Mouse (Mus musculus) limb, embryonic 11.5 days (tissue): Measurements from ENCODE around the gene Dnah3. TPM values are rescaled to one million over a fixed set of nuclear protein-coding genes. Genes with fewer than 3 reads are reported as not detected.

ENCODE experiments used
- ATAC-seq: fragments of 200-750 bp; cut with Nextera tagmentation; 2 replicates; pipeline ENCODE4 v1.8.0; 2017; ENCODE audit warnings: low read depth; ENCODE audit not compliant: insufficient number of reproducible peaks, low FRiP score, low TSS enrichment
- DNase-seq: peaks from one replicate; pipeline ENCODE4 v3.0.0-alpha.2; 2015; ENCODE audit warnings: low spot score
- H3K27ac ChIP-seq: fragments of 300-500 bp; sonication (generic); replicated peaks from 2 replicates; pipeline ENCODE4 v1.5.1; 2014; ENCODE audit warnings: low read depth, mild to moderate bottlenecking, low read length
- H3K27me3 ChIP-seq: fragments of 300-500 bp; sonication (generic); 2 replicates; pipeline ENCODE4 v1.6.1; 2014; ENCODE audit warnings: mild to moderate bottlenecking, low read length, mixed read lengths; ENCODE audit not compliant: control insufficient read depth, insufficient read depth
- H3K36me3 ChIP-seq: fragments of 300-500 bp; sonication (generic); 2 replicates; pipeline ENCODE4 v1.6.1; 2014; ENCODE audit warnings: mild to moderate bottlenecking, low read length, moderate library complexity, mixed read lengths; ENCODE audit not compliant: control insufficient read depth, insufficient read depth
- H3K4me1 ChIP-seq: fragments of 300-500 bp; sonication (generic); 2 replicates; pipeline ENCODE4 v1.6.1; 2014; ENCODE audit warnings: low read length, mixed read lengths; ENCODE audit not compliant: control insufficient read depth, insufficient read depth
- H3K4me2 ChIP-seq: fragments of 300-500 bp; sonication (generic); 2 replicates; pipeline ENCODE4 v1.6.1; 2014; ENCODE audit warnings: low read depth, mild to moderate bottlenecking, moderate library complexity; ENCODE audit not compliant: severe bottlenecking
- H3K4me3 ChIP-seq: fragments of 300-500 bp; sonication (generic); 2 replicates; pipeline ENCODE4 v1.5.1; 2014; ENCODE audit warnings: low read depth, low read length
- H3K9ac ChIP-seq: fragments of 300-500 bp; sonication (generic); 2 replicates; pipeline ENCODE4 v1.6.1; 2014; ENCODE audit warnings: mild to moderate bottlenecking, low read length
- H3K9me3 ChIP-seq: fragments of 300-500 bp; sonication (generic); 2 replicates; pipeline ENCODE4 v1.6.1; 2016; ENCODE audit warnings: low read length; ENCODE audit not compliant: control insufficient read depth
- WGBS: fragments of 180-500 bp; shearing (Covaris S2); extraction: QIAGEN DNeasy Blood & Tissue Kit; methylation state at CpG from one replicate; pipeline ENCODE4 v1.1.7; 2014; 5-methylcytosine and 5-hydroxymethylcytosine counted together
- polyA plus RNA-seq: library from polyadenylated mRNA; unstranded; fragments of >200 nt; fragmentation: Nextera tagmentation; extraction: Ambion mirVana; gene quantifications from 2 replicates; pipeline ENCODE4 v1.2.1, GENCODE M21; 2014

Dnah3 gene
- polyA plus RNA-seq = not detected in 2 replicates

DNA sequence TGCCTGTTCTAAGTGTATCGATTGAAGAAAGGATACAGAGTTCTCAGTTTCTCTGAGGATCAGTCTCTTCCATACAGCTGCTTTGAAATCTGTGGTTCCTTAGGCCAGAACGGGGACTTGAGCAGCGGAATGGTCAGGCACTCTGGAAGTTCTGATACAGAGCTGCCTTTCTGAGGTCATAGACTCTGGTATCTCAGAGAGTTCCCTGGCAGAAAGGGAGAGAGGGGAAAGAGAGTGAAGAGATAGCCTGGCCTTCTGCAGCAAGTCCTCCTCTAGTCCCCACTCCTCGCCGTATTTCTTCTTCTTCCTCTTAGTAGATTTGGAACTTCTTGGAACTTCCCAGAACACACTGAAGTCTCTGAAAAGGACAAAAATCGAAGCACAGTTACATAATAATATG, at the start of gene Dnah3:
TSS of gene Dnah3 (minus strand) at position 101 of the 400 bp plus-strand sequence.
- ATAC-seq (no peak), DNase-seq (no peak)
- WGBS = 91% methylated on average over 6 of the region's 6 CpGs
- no peak within 1 kb of the TSS for H3K4me2 ChIP-seq
- no peak within 1 kb of the TSS for H3K4me3 ChIP-seq
- H3K9me3 ChIP-seq = no peaks in the 10 kb centered on the region
- no peak within 1 kb of the TSS for H3K9ac ChIP-seq
- no peaks in the 10 kb centered on the region for H3K27me3 ChIP-seq
- no peaks in the 10 kb centered on the region for H3K4me1 ChIP-seq
- no peaks in the 10 kb centered on the region for H3K36me3 ChIP-seq
- H3K27ac ChIP-seq = no peak within 1 kb of the TSS

DNA sequence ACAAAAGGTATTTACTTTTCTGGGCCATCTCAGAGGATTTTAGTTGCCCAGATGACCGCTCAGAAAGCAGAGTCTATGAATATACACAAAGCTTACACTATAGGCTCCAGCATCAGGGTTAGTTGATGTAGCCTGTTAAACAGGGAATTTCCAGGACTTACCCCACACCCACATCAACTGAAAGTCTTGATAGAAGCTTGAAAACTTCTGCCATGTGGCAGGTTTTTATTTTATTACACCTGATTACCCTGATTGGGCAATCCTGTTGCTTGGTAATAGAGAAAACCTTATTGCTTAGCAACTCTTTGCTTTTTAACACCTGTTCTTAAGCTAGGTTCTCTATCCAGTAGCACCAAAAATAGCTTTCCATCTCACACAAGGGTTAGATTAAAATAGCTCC, 47.7 kb upstream of the Dnah3 start:
- no peak overlapping the region for H3K9ac ChIP-seq
- no peaks in the 10 kb centered on the region for H3K4me1 ChIP-seq
- no peak for DNase-seq
- no peaks in the 10 kb centered on the region for H3K36me3 ChIP-seq
- H3K4me2 ChIP-seq = no peak overlapping the region
- WGBS = 91% methylated on average over 1 of the region's 1 CpGs
- H3K4me3 ChIP-seq = no peak overlapping the region
- H3K27ac ChIP-seq = no peak overlapping the region
- H3K27me3 ChIP-seq = no peaks in the 10 kb centered on the region
- no peak for ATAC-seq
- no peaks in the 10 kb centered on the region for H3K9me3 ChIP-seq

- 84% methylated on average over 4 of the region's 4 CpGs for WGBS
- no peaks in the 10 kb centered on the region for H3K36me3 ChIP-seq
- ATAC-seq (no peak), DNase-seq (no peak)
- no peak overlapping the region for H3K4me3 ChIP-seq
- H3K27ac ChIP-seq = no peak overlapping the region
- no peak overlapping the region for H3K9ac ChIP-seq
- H3K4me2 ChIP-seq = no peak overlapping the region
- H3K4me1 ChIP-seq = peaks cover 25% of the 10 kb centered on the region
- H3K9me3 ChIP-seq = no peaks in the 10 kb centered on the region
- no peaks in the 10 kb centered on the region for H3K27me3 ChIP-seq
These were observed 33.9 kb upstream of the Dnah3 start for GRCm38 (mm10) chr7:120128951-120129350.

GRCm38 (mm10) chr7:120127686-120128059, 32.6 kb upstream of the Dnah3 start:
- H3K9me3 ChIP-seq = no peaks in the 10 kb centered on the region
- DNase-seq = peak; percentile 75
- H3K9ac ChIP-seq = no peak overlapping the region
- no peak overlapping the region for H3K4me3 ChIP-seq
- H3K27me3 ChIP-seq = no peaks in the 10 kb centered on the region
- peak; percentile 79 for ATAC-seq
- H3K4me2 ChIP-seq = no peak overlapping the region
- no peaks in the 10 kb centered on the region for H3K36me3 ChIP-seq
- H3K27ac ChIP-seq = peak overlapping the region; percentile 59
- peaks cover 25% of the 10 kb centered on the region for H3K4me1 ChIP-seq
- 17% methylated on average over 4 of the region's 4 CpGs for WGBS

- Histone ChIP-seq H3K27ac (peak overlapping the region; percentile 59), H3K9ac (no peak overlapping the region), H3K36me3 (no peaks in the 10 kb centered on the region), H3K9me3 (no peaks in the 10 kb centered on the region), H3K4me3 (no peak overlapping the region), H3K27me3 (no peaks in the 10 kb centered on the region), H3K4me1 (peaks cover 25% of the 10 kb centered on the region), H3K4me2 (no peak overlapping the region)
- ATAC-seq (peak; percentile 36; the same call in 1 of the 2 replicates), DNase-seq (no peak)
- 9% methylated on average over 5 of the region's 5 CpGs for WGBS
These were observed 32.1 kb upstream of the Dnah3 start for GRCm38 (mm10) chr7:120126976-120127685.

DNA sequence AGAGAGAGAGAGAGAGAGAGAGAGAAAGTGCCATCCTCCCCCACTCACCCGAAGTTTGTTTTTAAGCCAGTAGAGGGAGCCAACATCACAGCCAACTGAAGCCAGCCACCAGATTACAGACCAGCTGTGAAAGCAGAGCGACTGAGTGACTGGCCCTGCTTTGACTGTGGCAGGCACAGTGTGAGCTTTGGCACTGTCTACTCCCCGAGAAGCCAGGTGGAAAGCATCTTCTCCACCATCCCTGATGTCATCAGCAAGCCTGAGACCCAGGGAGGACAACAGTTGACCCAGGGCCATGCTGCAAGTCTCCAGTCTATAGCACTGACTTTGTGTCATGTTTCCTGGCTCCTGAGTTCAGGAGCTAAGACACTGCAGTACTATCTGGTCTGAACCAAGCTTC, 29.8 kb upstream of the Dnah3 start:
- peak; percentile 74 for ATAC-seq
- no peak overlapping the region; the same call in 1 of the 2 replicates for H3K27ac ChIP-seq

DNA sequence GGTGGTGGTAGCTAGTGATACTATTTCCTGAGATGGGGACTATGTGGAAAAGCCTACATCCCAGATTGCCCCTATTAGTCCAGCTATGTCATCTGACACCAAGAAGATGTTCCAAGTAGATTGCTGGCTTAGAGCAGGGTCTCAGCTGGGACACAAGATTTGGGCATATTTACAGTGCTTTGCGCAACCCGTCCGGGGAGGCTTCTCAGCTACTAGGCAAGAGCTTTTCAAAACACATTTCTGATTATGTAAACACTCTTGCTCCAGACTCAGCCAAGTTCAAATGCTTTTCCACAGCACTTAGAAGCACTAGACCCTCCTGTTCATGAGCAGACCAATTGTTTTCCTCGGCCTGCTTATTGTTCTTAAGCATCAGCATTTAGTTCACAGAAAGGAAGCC, 28.7 kb upstream of the Dnah3 start:
- DNase-seq = no peak
- H3K4me3 ChIP-seq = no peak overlapping the region
- ATAC-seq = no peak
- 88% methylated on average over 4 of the region's 4 CpGs for WGBS
- H3K9me3 ChIP-seq = no peaks in the 10 kb centered on the region
- no peak overlapping the region for H3K9ac ChIP-seq
- no peak overlapping the region for H3K4me2 ChIP-seq
- no peak overlapping the region for H3K27ac ChIP-seq
- peaks cover 25% of the 10 kb centered on the region for H3K4me1 ChIP-seq
- no peaks in the 10 kb centered on the region for H3K27me3 ChIP-seq
- H3K36me3 ChIP-seq = no peaks in the 10 kb centered on the region

More for the DNA sequence above, 29.8 kb upstream of the Dnah3 start:
- WGBS = 1% methylated on average over 3 of the region's 3 CpGs
- peak; percentile 82 for DNase-seq
- peaks cover 25% of the 10 kb centered on the region for H3K4me1 ChIP-seq
- no peak overlapping the region for H3K9ac ChIP-seq
- no peak overlapping the region for H3K4me3 ChIP-seq
- no peaks in the 10 kb centered on the region for H3K9me3 ChIP-seq
- H3K4me2 ChIP-seq = no peak overlapping the region
- H3K27me3 ChIP-seq = no peaks in the 10 kb centered on the region
- H3K36me3 ChIP-seq = no peaks in the 10 kb centered on the region

DNA sequence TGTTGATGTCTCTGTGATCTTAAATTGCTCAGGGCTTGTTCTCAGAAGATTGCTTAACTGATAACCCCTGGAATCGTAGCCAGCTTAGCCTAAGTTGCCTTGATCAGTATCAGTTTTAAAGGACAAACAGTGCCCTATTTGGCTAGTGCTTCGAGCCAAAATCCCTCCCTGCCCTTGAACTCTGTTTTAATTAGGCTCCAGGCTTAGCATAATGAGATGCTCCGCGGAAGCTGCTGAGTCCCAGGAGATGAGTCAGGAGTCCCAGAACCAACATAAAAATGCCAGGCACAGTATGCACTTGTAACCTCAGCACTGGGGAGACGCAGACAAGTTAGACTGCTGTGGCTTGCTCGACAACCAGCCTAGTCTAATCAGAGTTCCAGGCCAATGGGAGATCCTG, 22.4 kb upstream of the Dnah3 start:
- H3K36me3 ChIP-seq = no peaks in the 10 kb centered on the region
- no peaks in the 10 kb centered on the region for H3K9me3 ChIP-seq
- no peak overlapping the region for H3K9ac ChIP-seq
- H3K4me2 ChIP-seq = no peak overlapping the region
- DNase-seq (no peak), ATAC-seq (no peak)
- H3K27ac ChIP-seq = no peak overlapping the region
- H3K4me3 ChIP-seq = no peak overlapping the region
- 27% methylated on average over 6 of the region's 6 CpGs for WGBS
- H3K4me1 ChIP-seq = no peaks in the 10 kb centered on the region
- no peaks in the 10 kb centered on the region for H3K27me3 ChIP-seq

DNA sequence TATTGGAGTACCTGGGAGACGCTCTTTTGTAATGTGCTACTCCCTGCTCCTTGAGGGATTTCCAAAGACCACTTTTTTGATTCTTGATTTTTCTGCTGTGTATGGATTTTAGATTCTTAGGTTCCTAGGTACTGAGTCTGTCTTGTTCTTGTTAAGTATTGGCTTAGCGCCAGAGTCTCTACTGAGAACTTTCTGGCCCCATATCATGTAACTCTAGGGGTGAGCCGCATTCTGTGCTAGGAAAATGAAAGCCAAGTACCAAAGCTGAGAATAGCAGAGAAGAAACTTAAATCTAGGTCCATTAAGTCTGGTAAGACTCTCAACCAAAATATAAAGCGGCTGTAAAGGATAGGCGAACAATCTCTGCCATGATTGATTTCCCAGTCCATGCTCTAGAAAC, 21.9 kb upstream of the Dnah3 start:
- no peak overlapping the region for H3K4me2 ChIP-seq
- no peaks in the 10 kb centered on the region for H3K27me3 ChIP-seq
- no peaks in the 10 kb centered on the region for H3K36me3 ChIP-seq
- DNase-seq = no peak
- no peaks in the 10 kb centered on the region for H3K9me3 ChIP-seq
- H3K9ac ChIP-seq = no peak overlapping the region
- no peak overlapping the region for H3K27ac ChIP-seq
- H3K4me1 ChIP-seq = no peaks in the 10 kb centered on the region
- no peak overlapping the region for H3K4me3 ChIP-seq
- no peak for ATAC-seq
- WGBS = 89% methylated on average over 5 of the region's 5 CpGs
